Mouse (Mus musculus) mouse embryonic stem cell (cell line): ENCODE measurements around the gene Rora.

Experiments used
- in situ Hi-C, 2 experiments: fragments of 300-500 bp; cut with MboI; formaldehyde crosslinking; loops; 1 replicate in 1 of 2; 3 replicates in 1 of 2; pipeline ENCODE4 v1.14.3; 2019 to 2020; ENCODE audit warnings: low sequenced_read_pairs in 2 of 2, low pct_unique_long_range_greater_than_20kb in 1 of 2, mixed read lengths in 1 of 2; ENCODE audit not compliant: unreplicated experiment in 1 of 2

The Rora gene

GRCm38 (mm10) chr9:68790922-68791321, 137.3 kb downstream of the Rora start:
- in situ Hi-C loops = no loop called here

- in situ Hi-C loops = no loop called here
These were observed 138.5 kb downstream of the Rora start for GRCm38 (mm10) chr9:68791982-68792540.

GRCm38 (mm10) chr9:68795314-68795713, 141.7 kb downstream of the Rora start:
- in situ Hi-C loops = no loop called here

- in situ Hi-C loops = no loop called here
These were observed 144.6 kb downstream of the Rora start for GRCm38 (mm10) chr9:68798221-68798620.

GRCm38 (mm10) chr9:68799065-68799464, 145.5 kb downstream of the Rora start:
- in situ Hi-C loops = no loop called here

- in situ Hi-C loops = no loop called here
These were observed 150.6 kb downstream of the Rora start for GRCm38 (mm10) chr9:68804229-68804628.

GRCm38 (mm10) chr9:68805776-68806175, 152.2 kb downstream of the Rora start:
- in situ Hi-C loops = no loop called here

- in situ Hi-C loops = no loop called here
These were observed 154.1 kb downstream of the Rora start for GRCm38 (mm10) chr9:68807735-68808134.

GRCm38 (mm10) chr9:68809536-68809935, 155.9 kb downstream of the Rora start:
- in situ Hi-C loops = no loop called here

GRCm38 (mm10) chr9:68814723-68815122, 161.1 kb downstream of the Rora start:
- in situ Hi-C loops = no loop called here

GRCm38 (mm10) chr9:68815877-68816276, 162.3 kb downstream of the Rora start:
- in situ Hi-C loops = no loop called here

GRCm38 (mm10) chr9:68820036-68820435, 166.4 kb downstream of the Rora start:
- in situ Hi-C loops = no loop called here

GRCm38 (mm10) chr9:68820478-68820877, 166.9 kb downstream of the Rora start:
- in situ Hi-C loops = no loop called here

GRCm38 (mm10) chr9:68821388-68821787, 167.8 kb downstream of the Rora start:
- in situ Hi-C loops = no loop called here

- in situ Hi-C loops = no loop called here
These were observed 169.7 kb downstream of the Rora start for GRCm38 (mm10) chr9:68823292-68823691.

- in situ Hi-C loops = no loop called here
These were observed 171.5 kb downstream of the Rora start for GRCm38 (mm10) chr9:68825107-68825506.

- in situ Hi-C loops = no loop called here
These were observed 172.3 kb downstream of the Rora start for GRCm38 (mm10) chr9:68825841-68826240.

GRCm38 (mm10) chr9:68827441-68827840, 173.9 kb downstream of the Rora start:
- in situ Hi-C loops = no loop called here

GRCm38 (mm10) chr9:68829903-68830302, 176.3 kb downstream of the Rora start:
- in situ Hi-C loops = no loop called here

GRCm38 (mm10) chr9:68833323-68833722, 179.7 kb downstream of the Rora start:
- in situ Hi-C loops = no loop called here
